Mouse (Mus musculus): Measurements from ENCODE around the gene Pilra. TPM values are rescaled to one million over a fixed set of nuclear protein-coding genes. Genes with fewer than 3 reads are reported as not detected.

Gene Pilra
- polyA plus RNA-seq, 1 experiment from 2014 or later, result 0.44 TPM

GRCm38 (mm10) chr5:137784546-137784945, 51.5 kb downstream of the Pilra start:
- peak overlapping the region; percentile 95 for H3K4me2 ChIP-seq
- no peaks in the 10 kb centered on the region for H3K9me3 ChIP-seq
- peak overlapping the region; percentile 96; the same call in 1 of the 2 replicates for H3K27ac ChIP-seq
- H3K27me3 ChIP-seq, result peaks cover 5% of the 10 kb centered on the region; the same call in 1 of the 2 replicates
- H3K4me3 ChIP-seq, result peak overlapping the region; percentile 87
- H3K9ac ChIP-seq, result peak overlapping the region; percentile 98
- WGBS, result 82% methylated on average over 14 of the region's 14 CpGs
- peaks cover 63% of the 10 kb centered on the region for H3K4me1 ChIP-seq (replicated peaks)
- ATAC-seq (ENCODE audit: low FRiP score), result no peak
- H3K36me3 ChIP-seq, result peaks cover 45% of the 10 kb centered on the region

GRCm38 (mm10) chr5:137783901-137784540, 52.1 kb downstream of the Pilra start:
- peaks cover 45% of the 10 kb centered on the region for H3K36me3 ChIP-seq
- H3K4me3 ChIP-seq, result peak overlapping the region; percentile 87
- peaks cover 5% of the 10 kb centered on the region; the same call in 1 of the 2 replicates for H3K27me3 ChIP-seq
- H3K9ac ChIP-seq, result peak overlapping the region; percentile 98
- WGBS, result 71% methylated on average over 9 of the region's 9 CpGs
- H3K9me3 ChIP-seq, result no peaks in the 10 kb centered on the region
- H3K27ac ChIP-seq, result peak overlapping the region; percentile 60; the same call in 1 of the 2 replicates
- H3K4me1 ChIP-seq (replicated peaks), result peaks cover 66% of the 10 kb centered on the region
- ATAC-seq (ENCODE audit: low FRiP score), result no peak
- H3K4me2 ChIP-seq, result peak overlapping the region; percentile 95

- 84% methylated on average over 13 of the region's 13 CpGs for WGBS
- H3K27ac ChIP-seq, result no peak overlapping the region
- peak overlapping the region; percentile 87 for H3K4me3 ChIP-seq
- peaks cover 45% of the 10 kb centered on the region for H3K36me3 ChIP-seq
- H3K4me2 ChIP-seq, result peak overlapping the region; percentile 95
- no peak for ATAC-seq (ENCODE audit: low FRiP score)
- no peaks in the 10 kb centered on the region for H3K27me3 ChIP-seq
- peaks cover 65% of the 10 kb centered on the region for H3K4me1 ChIP-seq (replicated peaks)
- H3K9me3 ChIP-seq, result no peaks in the 10 kb centered on the region
- peak overlapping the region; percentile 98 for H3K9ac ChIP-seq
Observed at GRCm38 (mm10) chr5:137782776-137783522, 53.1 kb downstream of the Pilra start.

- Histone ChIP-seq H3K27me3 (no peaks in the 10 kb centered on the region), H3K4me1 (replicated peaks) (peaks cover 66% of the 10 kb centered on the region), H3K4me2 (no peak overlapping the region), H3K9me3 (no peaks in the 10 kb centered on the region), H3K4me3 (no peak overlapping the region), H3K27ac (no peak overlapping the region), H3K36me3 (peaks cover 45% of the 10 kb centered on the region), H3K9ac (no peak overlapping the region)
- no peak for ATAC-seq (ENCODE audit: low FRiP score)
- 94% methylated on average over 7 of the region's 7 CpGs for WGBS
Observed at GRCm38 (mm10) chr5:137781661-137782060, 54.4 kb downstream of the Pilra start.

GRCm38 (mm10) chr5:137779053-137779933, 56.8 kb downstream of the Pilra start:
- ATAC-seq (ENCODE audit: low FRiP score), result peak; percentile 19
- Histone ChIP-seq H3K27me3 (no peaks in the 10 kb centered on the region), H3K9me3 (no peaks in the 10 kb centered on the region), H3K4me1 (replicated peaks) (peaks cover 58% of the 10 kb centered on the region), H3K4me3 (peak overlapping the region; percentile 98), H3K9ac (peak overlapping the region; percentile 99), H3K27ac (peak overlapping the region; percentile 95), H3K36me3 (peaks cover 41% of the 10 kb centered on the region), H3K4me2 (peak overlapping the region; percentile 97)
- WGBS, result under 1% methylated on average over 74 of the region's 83 CpGs

- Histone ChIP-seq H3K4me2 (peak within 1 kb of the TSS; percentile 97), H3K9me3 (no peaks in the 10 kb centered on the region), H3K36me3 (peaks cover 34% of the 10 kb centered on the region), H3K9ac (peak within 1 kb of the TSS; percentile 99), H3K4me1 (replicated peaks) (peaks cover 51% of the 10 kb centered on the region), H3K27ac (peak within 1 kb of the TSS; percentile 95), H3K4me3 (peak within 1 kb of the TSS; percentile 98), H3K27me3 (no peaks in the 10 kb centered on the region)
- under 1% methylated on average over 31 of the region's 31 CpGs for WGBS
- ATAC-seq (ENCODE audit: low FRiP score), result peak; percentile 96
Observed at GRCm38 (mm10) chr5:137778635-137779034, 57.4 kb downstream of the Pilra start, which contains the start of gene Ppp1r35. Gene Ppp1r35, plus strand, starts transcription at chr5:137778849.

- no peaks in the 10 kb centered on the region for H3K27me3 ChIP-seq
- H3K27ac ChIP-seq, result peak overlapping the region; percentile 95; the same call in 1 of the 2 replicates
- H3K4me2 ChIP-seq, result no peak overlapping the region
- WGBS, result 88% methylated on average over 7 of the region's 7 CpGs
- peaks cover 21% of the 10 kb centered on the region for H3K36me3 ChIP-seq
- ATAC-seq (ENCODE audit: low FRiP score), result no peak
- H3K4me1 ChIP-seq (replicated peaks), result peaks cover 38% of the 10 kb centered on the region
- H3K9ac ChIP-seq, result no peak overlapping the region
- H3K4me3 ChIP-seq, result no peak overlapping the region
- no peaks in the 10 kb centered on the region for H3K9me3 ChIP-seq
Observed at GRCm38 (mm10) chr5:137777267-137777845, 58.7 kb downstream of the Pilra start.

GRCm38 (mm10) chr5:137776408-137776918, 59.6 kb downstream of the Pilra start:
- Histone ChIP-seq H3K9ac (0 out of 2 replicates have a peak overlapping the region, but pooled peaks have one; percentile 24), H3K4me3 (no peak overlapping the region)
- WGBS, result 55% methylated on average over 5 of the region's 5 CpGs

GRCm38 (mm10) chr5:137775587-137776290, 60.3 kb downstream of the Pilra start:
- Histone ChIP-seq H3K4me2 (no peak overlapping the region), H3K4me3 (no peak overlapping the region), H3K9me3 (no peaks in the 10 kb centered on the region), H3K36me3 (peaks cover 6% of the 10 kb centered on the region), H3K9ac (0 out of 2 replicates have a peak overlapping the region, but pooled peaks have one; percentile 24), H3K4me1 (replicated peaks) (peaks cover 23% of the 10 kb centered on the region), H3K27me3 (no peaks in the 10 kb centered on the region), H3K27ac (no peak overlapping the region)
- ATAC-seq (ENCODE audit: low FRiP score), result no peak
- WGBS, result 92% methylated on average over 2 of the region's 2 CpGs

More at GRCm38 (mm10) chr5:137776408-137776918, 59.6 kb downstream of the Pilra start:
- Histone ChIP-seq H3K27ac (no peak overlapping the region), H3K4me1 (replicated peaks) (peaks cover 29% of the 10 kb centered on the region), H3K36me3 (peaks cover 12% of the 10 kb centered on the region), H3K9me3 (no peaks in the 10 kb centered on the region), H3K4me2 (no peak overlapping the region), H3K27me3 (no peaks in the 10 kb centered on the region)
- no peak for ATAC-seq (ENCODE audit: low FRiP score)

- Histone ChIP-seq H3K4me2 (no peak overlapping the region), H3K9me3 (no peaks in the 10 kb centered on the region), H3K27ac (no peak overlapping the region), H3K4me3 (no peak overlapping the region), H3K27me3 (no peaks in the 10 kb centered on the region), H3K36me3 (no peaks in the 10 kb centered on the region), H3K9ac (no peak overlapping the region), H3K4me1 (replicated peaks) (peaks cover 9% of the 10 kb centered on the region; the same call in 1 of the 2 replicates)
- ATAC-seq (ENCODE audit: low FRiP score), result no peak
Observed at GRCm38 (mm10) chr5:137772755-137773154, 63.3 kb downstream of the Pilra start.

All from hindbrain, embryonic 13.5 days (tissue).